Mouse (Mus musculus): Measurements from ENCODE around the gene Olfr1465.

Gene Olfr1465

GRCm38 (mm10) chr19:13315441-13315840 lies at the start of gene Olfr1465:
Gene Olfr1465 (minus strand): TSS chr19:13315541.
- no peak for DNase-seq (ENCODE audit: low spot score in 2 of 2)

- no peak for DNase-seq (ENCODE audit: low spot score in 2 of 2)
Measured at GRCm38 (mm10) chr19:13361936-13362335, 46.6 kb upstream of the Olfr1465 start, which contains the start of gene Olfr1467. Gene Olfr1467 (plus strand): TSS chr19:13362236.

DNA sequence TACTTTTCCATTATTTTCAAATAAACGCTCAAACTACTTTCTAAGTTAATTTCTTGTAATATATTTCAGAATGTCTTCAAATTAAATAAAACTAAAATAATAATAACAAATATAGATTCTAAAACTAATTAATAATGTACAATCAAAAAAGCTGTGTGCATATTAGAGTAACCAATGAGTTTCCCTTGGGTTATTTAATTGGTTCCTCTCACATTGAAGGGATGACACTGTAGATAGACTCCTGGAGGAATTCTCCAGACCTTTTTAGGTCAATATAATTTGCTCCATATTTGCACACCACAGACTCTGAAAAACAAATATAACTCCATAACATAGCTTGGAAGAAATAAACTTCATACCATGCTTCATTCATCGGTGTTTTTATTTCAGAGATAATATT lies 23.2 kb upstream of the Olfr1465 start, which contains the start of gene Olfr1466:
Olfr1466 (plus strand) TSS at position 301 of the 400 bp plus-strand sequence.
- DNase-seq (ENCODE audit: low spot score in 2 of 2): no peak

All from urinary bladder, adult 18-20 months (tissue).